Mouse (Mus musculus): ENCODE data around the gene Prkar2a. TPM values are rescaled to one million over a fixed set of nuclear protein-coding genes. Genes with fewer than 3 reads are reported as not detected.

Gene Prkar2a
- polyA plus RNA-seq, 1 experiment = 23.3 TPM

DNA sequence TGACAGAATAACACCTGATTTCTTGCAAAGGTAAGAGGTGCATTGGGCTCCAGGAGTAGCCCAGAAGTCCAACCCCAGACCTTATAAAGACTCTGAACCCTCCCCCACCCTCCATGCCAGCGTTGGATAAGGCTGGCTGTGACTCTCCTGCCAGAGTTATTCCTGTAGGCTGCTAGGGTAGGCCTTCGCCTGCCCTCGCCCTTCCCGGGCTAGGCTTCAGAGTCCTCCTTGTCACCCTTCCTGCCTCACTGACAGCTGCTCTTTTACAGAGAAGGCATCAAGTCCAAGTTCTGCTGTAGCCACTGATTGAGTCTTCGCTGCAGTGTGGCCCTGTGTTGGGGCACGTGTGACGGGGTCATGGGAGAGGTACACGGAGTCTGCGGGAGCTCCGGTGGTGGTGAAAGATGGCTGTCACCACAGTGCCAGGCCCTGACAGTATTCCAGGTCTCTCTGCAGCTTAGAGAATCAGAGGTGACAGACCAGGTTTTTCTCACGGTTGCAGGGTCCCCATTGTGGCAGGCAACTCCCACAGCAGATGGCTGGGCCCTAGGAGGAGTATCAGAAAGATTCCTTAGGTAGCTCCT is 59.6 kb downstream of the Prkar2a start:
- DNase-seq (ENCODE audit: extremely low spot score in 1 of 2, low spot score in 1 of 2) = no peak

- no peak for DNase-seq (ENCODE audit: extremely low spot score in 1 of 2, low spot score in 1 of 2)
These were observed 61.5 kb downstream of the Prkar2a start for GRCm38 (mm10) chr9:108750616-108751015.

GRCm38 (mm10) chr9:108752142-108752920 is 63.2 kb downstream of the Prkar2a start:
- DNase-seq (ENCODE audit: extremely low spot score in 1 of 2, low spot score in 1 of 2) = no peak

DNA sequence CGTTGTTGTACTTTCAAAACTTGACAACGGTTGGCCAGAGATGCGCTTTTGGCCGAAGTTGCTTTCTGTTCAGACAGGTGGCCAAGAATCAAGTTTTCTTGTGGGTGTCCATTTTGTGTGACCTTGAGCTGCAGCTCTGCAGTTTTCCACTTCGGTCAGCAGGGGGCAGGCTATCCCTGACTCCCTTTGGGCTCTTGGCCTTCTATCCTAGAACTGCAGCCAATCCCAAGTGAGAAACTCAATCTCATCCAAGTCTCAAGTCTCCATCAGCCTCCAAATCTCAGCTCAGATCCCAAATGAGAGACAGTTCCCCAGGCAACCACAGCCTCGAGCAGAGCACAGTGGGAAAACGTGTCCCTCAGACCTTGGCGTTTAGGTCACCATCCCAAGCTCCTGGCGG is 64.2 kb downstream of the Prkar2a start:
- peak; percentile 27 to 86 for DNase-seq (ENCODE audit: extremely low spot score in 1 of 2, low spot score in 1 of 2)

DNA sequence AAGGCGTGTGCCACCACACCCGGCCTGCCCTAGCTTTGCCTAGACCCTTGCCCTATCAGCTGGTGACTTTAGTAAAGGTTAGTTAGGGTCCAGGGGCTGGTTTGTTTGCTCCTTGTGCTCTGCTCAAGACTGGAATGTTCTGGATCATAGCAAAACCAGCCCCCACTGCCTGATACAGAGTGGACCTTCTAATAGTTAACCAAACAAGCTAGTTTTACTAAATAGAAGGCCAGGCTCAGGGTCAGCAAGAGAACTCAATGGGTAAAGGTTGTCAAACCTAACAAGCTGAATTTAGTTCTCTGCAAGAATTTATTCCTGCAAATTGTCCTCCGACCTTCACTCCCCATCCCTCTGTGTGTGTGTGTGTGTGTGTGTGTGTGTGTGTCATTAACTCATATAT is 64.9 kb downstream of the Prkar2a start:
- DNase-seq (ENCODE audit: extremely low spot score in 1 of 2, low spot score in 1 of 2) = no peak

DNA sequence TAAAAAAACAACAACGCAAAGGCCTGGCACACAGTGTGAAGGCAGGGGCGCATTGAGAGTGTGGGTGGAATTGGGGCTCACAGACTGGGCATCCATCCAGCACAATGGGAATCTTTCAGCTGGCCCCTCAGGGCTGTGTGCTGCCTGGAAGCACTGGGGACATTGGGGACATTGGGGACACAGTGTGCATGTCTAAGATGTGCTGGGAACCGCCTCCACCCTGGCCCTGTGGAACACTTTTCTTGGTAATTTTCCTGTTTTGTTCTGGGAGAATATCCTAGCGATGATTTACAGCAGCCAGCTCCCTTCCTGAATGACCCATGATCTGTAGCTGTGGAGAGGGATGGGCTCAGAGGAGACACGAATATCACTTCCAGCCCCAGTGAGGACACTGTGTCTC is 65.3 kb downstream of the Prkar2a start:
- peak in 1 of 2 experiments; percentile 26 for DNase-seq (ENCODE audit: extremely low spot score in 1 of 2, low spot score in 1 of 2)

- DNase-seq (ENCODE audit: extremely low spot score in 1 of 2, low spot score in 1 of 2) = no peak
These were observed 68.3 kb downstream of the Prkar2a start for GRCm38 (mm10) chr9:108757406-108757805.

DNA sequence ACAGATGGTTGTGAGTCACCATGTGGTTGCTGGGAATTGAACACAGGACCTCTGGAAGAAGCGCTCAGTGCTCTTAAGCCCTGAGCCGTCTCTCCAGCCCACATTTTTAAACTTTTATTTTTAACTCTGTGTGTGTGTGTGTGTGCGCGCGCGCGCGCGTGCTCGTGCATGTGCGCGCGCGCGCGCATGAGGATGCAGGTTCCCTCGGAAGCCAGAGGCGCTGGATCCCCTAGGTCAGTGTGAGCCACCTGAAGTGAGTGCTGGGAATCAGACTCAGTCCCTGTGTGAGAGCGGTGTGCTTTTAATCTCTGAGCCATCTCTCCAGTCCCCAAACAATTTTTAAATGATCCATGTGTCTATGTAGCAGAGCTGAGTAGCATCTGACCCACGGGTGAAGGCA is 70.0 kb downstream of the Prkar2a start:
- no peak for DNase-seq (ENCODE audit: extremely low spot score in 1 of 2, low spot score in 1 of 2)

DNA sequence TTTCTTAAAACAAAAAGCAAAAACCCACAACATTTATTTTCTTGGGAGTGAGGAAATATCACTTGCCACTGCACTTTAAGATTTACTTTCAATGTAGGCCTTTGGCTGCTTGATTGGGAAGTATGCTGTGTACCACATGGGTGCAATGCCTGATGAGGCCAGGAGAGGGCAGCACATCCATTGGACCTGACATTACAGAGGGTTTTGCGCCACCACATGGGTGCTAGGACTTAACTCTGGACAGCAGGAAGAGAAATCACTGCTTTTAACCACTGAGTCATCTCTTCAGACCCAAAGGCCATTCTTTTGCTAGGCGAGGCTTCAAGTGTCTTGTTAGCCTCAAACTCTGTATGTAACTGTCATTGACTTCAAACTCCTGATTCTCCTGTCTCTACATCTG is 70.7 kb downstream of the Prkar2a start:
- no peak for DNase-seq (ENCODE audit: extremely low spot score in 1 of 2, low spot score in 1 of 2)

- no peak for DNase-seq (ENCODE audit: extremely low spot score in 1 of 2, low spot score in 1 of 2)
These were observed 72.4 kb downstream of the Prkar2a start for GRCm38 (mm10) chr9:108761561-108761960.

GRCm38 (mm10) chr9:108764971-108765370 is 75.9 kb downstream of the Prkar2a start:
- DNase-seq (ENCODE audit: extremely low spot score in 1 of 2, low spot score in 1 of 2) = no peak

GRCm38 (mm10) chr9:108776614-108777013 is 87.5 kb downstream of the Prkar2a start:
- DNase-seq (ENCODE audit: extremely low spot score in 1 of 2, low spot score in 1 of 2) = no peak

- DNase-seq (ENCODE audit: extremely low spot score in 1 of 2, low spot score in 1 of 2) = no peak
These were observed 88.2 kb downstream of the Prkar2a start for GRCm38 (mm10) chr9:108777276-108777675.

- no peak for DNase-seq (ENCODE audit: extremely low spot score in 1 of 2, low spot score in 1 of 2)
These were observed 91.8 kb downstream of the Prkar2a start for GRCm38 (mm10) chr9:108780959-108781358.

- no peak for DNase-seq (ENCODE audit: extremely low spot score in 1 of 2, low spot score in 1 of 2)
These were observed 92.8 kb downstream of the Prkar2a start for GRCm38 (mm10) chr9:108781891-108782290.

- no peak for DNase-seq (ENCODE audit: extremely low spot score in 1 of 2, low spot score in 1 of 2)
These were observed 93.9 kb downstream of the Prkar2a start for GRCm38 (mm10) chr9:108782836-108783547.

- DNase-seq (ENCODE audit: extremely low spot score in 1 of 2, low spot score in 1 of 2) = peak; percentile 91 to 97
These were observed 94.7 kb downstream of the Prkar2a start, which contains the start of gene Ip6k2 for GRCm38 (mm10) chr9:108783548-108784463. Gene Ip6k2 (plus strand): TSS chr9:108783796.

DNA sequence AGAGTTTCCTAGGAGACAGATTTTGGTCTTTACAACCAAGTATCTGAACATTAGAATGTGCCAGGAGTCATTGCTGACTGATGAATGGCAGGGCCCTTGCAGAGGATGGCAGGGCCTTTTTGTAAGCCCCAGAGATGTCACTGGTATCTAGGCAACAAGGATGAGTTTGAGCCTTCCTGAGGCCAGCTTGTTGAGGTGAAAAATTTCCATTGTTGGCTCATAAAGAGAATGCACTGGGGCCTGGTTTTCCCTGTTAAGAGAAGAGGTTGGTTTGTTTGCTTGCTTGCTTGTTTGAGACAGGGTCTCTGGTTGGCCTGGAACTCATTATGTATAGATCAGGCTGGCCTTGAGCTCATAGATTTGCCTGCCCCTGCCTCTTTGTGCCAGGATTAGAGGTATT is 96.3 kb downstream of the Prkar2a start:
- DNase-seq (ENCODE audit: extremely low spot score in 1 of 2, low spot score in 1 of 2) = no peak

GRCm38 (mm10) chr9:108786494-108786893 is 97.4 kb downstream of the Prkar2a start:
- no peak for DNase-seq (ENCODE audit: extremely low spot score in 1 of 2, low spot score in 1 of 2)

DNA sequence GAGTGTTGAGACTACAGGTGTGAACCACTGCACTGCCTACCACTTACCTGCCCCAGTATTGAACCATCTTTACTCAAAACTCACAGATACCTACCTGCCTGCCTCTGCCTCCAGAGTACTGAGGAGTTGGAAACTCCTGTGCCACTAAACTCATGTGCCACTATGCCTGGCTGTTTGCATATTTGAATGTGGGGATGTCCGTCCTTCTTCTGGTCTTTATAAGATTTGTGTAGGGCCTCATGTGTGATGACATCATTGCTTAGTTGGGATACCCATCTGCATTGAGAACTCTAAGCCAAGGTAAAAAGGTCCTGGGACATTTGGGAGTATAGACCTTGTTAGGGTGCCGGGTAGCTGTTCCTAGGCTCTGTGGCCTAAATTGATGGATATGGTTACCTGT is 98.0 kb downstream of the Prkar2a start:
- DNase-seq (ENCODE audit: extremely low spot score in 1 of 2, low spot score in 1 of 2) = no peak

GRCm38 (mm10) chr9:108788713-108789112 is 99.6 kb downstream of the Prkar2a start:
- no peak for DNase-seq (ENCODE audit: extremely low spot score in 1 of 2, low spot score in 1 of 2)
